Mouse (Mus musculus) spleen, adult 2 months (tissue): ENCODE measurements at regions not wholly inside any gene's neighbourhood (a gene's known extent, or its start where the extent isn't known, plus 50 kb on each side); places are given as distances from the start of the nearest gene placed in this dataset.

Experiments
- DNase-seq, 2 experiments: peaks; one replicate each; pipeline versions ENCODE4 v3.0.0 to v3.0.0-alpha.2; 2012 to 2021; ENCODE audit warnings: low spot score in 2 of 2, low read depth in 1 of 2
- H3K27ac ChIP-seq: fragments of 200-500 bp; 2 replicates; pipeline ENCODE4 v1.5.1; 2012; ENCODE audit warnings: low read length, inconsistent platforms; ENCODE audit not compliant: insufficient read depth
- H3K27me3 ChIP-seq: fragments of 200-500 bp; 2 replicates; pipeline ENCODE4 v1.6.1; 2012; ENCODE audit warnings: mild to moderate bottlenecking, moderate library complexity, low read length, inconsistent platforms; ENCODE audit not compliant: control insufficient read depth, insufficient read depth
- H3K36me3 ChIP-seq: fragments of 200-500 bp; 2 replicates; pipeline ENCODE4 v1.6.1; 2012; ENCODE audit warnings: mild to moderate bottlenecking, low read length, inconsistent platforms; ENCODE audit not compliant: control insufficient read depth, insufficient read depth
- H3K4me1 ChIP-seq: fragments of 200-500 bp; 2 replicates; pipeline ENCODE4 v1.6.1; 2011; ENCODE audit warnings: inconsistent platforms; ENCODE audit not compliant: control insufficient read depth, insufficient read depth, insufficient read length
- H3K4me3 ChIP-seq: fragments of 200-500 bp; 2 replicates; pipeline ENCODE4 v1.5.1; 2011; ENCODE audit warnings: mild to moderate bottlenecking, inconsistent platforms; ENCODE audit not compliant: insufficient read depth, insufficient read length; ENCODE audit errors: extremely low read depth
- CTCF ChIP-seq: fragments of 200-500 bp; IDR thresholded peaks from 2 replicates; pipeline ENCODE4 v1.5.1; 2011; ENCODE audit warnings: mild to moderate bottlenecking, inconsistent platforms; ENCODE audit not compliant: insufficient read depth, insufficient read length, insufficient replicate concordance; ENCODE audit errors: extremely low read depth
- POLR2A ChIP-seq: fragments of 200-500 bp; IDR thresholded peaks from 2 replicates; pipeline ENCODE4 v1.6.1; 2011; ENCODE audit warnings: low read depth, low read length, inconsistent platforms
- WGBS: fragments of 180-500 bp; shearing (Covaris S2); methylation state at CpG from one replicate; pipeline ENCODE4 v1.1.7; 2018; 5-methylcytosine and 5-hydroxymethylcytosine counted together

GRCm38 (mm10) chr1:56453756-56454155 is 183.5 kb downstream of the Hsfy2 start:
- Histone ChIP-seq H3K27me3 (no peaks in the 10 kb centered on the region), H3K36me3 (no peaks in the 10 kb centered on the region), H3K4me3 (no peak overlapping the region), H3K4me1 (no peaks in the 10 kb centered on the region), H3K27ac (no peak overlapping the region)
- no peak for DNase-seq
- 65% methylated on average over 3 of the region's 3 CpGs for WGBS
- TF ChIP-seq POLR2A (no peak), CTCF (no peak)

GRCm38 (mm10) chr1:56442835-56443234 is 194.4 kb downstream of the Hsfy2 start:
- no peak overlapping the region for H3K4me3 ChIP-seq
- TF ChIP-seq CTCF = no peak
- no peak for TF ChIP-seq POLR2A
- no peaks in the 10 kb centered on the region for H3K27me3 ChIP-seq
- H3K27ac ChIP-seq = no peak overlapping the region
- no peak for DNase-seq
- 66% methylated on average over 1 of the region's 1 CpGs for WGBS
- H3K36me3 ChIP-seq = no peaks in the 10 kb centered on the region
- H3K4me1 ChIP-seq = no peaks in the 10 kb centered on the region

- no peaks in the 10 kb centered on the region for H3K4me1 ChIP-seq
- TF ChIP-seq CTCF = no peak
- TF ChIP-seq POLR2A = no peak
- DNase-seq = no peak
- no peak overlapping the region for H3K27ac ChIP-seq
- WGBS = 35% methylated on average over 1 of the region's 1 CpGs
- H3K4me3 ChIP-seq = no peak overlapping the region
- no peaks in the 10 kb centered on the region for H3K27me3 ChIP-seq
- no peaks in the 10 kb centered on the region for H3K36me3 ChIP-seq
These were observed 230.4 kb downstream of the Hsfy2 start for GRCm38 (mm10) chr1:56406786-56407185.

GRCm38 (mm10) chr1:56403351-56403750 is 233.9 kb downstream of the Hsfy2 start:
- H3K4me3 ChIP-seq = no peak overlapping the region; the same call in 1 of the 2 replicates
- no peaks in the 10 kb centered on the region for H3K36me3 ChIP-seq
- no peak overlapping the region for H3K27ac ChIP-seq
- TF ChIP-seq POLR2A = no peak
- TF ChIP-seq CTCF = no peak
- H3K27me3 ChIP-seq = no peaks in the 10 kb centered on the region
- WGBS = 84% methylated on average over 2 of the region's 2 CpGs
- H3K4me1 ChIP-seq = no peaks in the 10 kb centered on the region
- no peak for DNase-seq

- DNase-seq = no peak
- WGBS = 86% methylated on average over 6 of the region's 6 CpGs
- TF ChIP-seq POLR2A (no peak), CTCF (no peak)
- H3K27ac ChIP-seq = no peak overlapping the region
- no peaks in the 10 kb centered on the region for H3K36me3 ChIP-seq
- H3K4me1 ChIP-seq = no peaks in the 10 kb centered on the region
- no peak overlapping the region for H3K4me3 ChIP-seq
- no peaks in the 10 kb centered on the region; the same call in 1 of the 2 replicates for H3K27me3 ChIP-seq
These were observed 241.4 kb downstream of the Hsfy2 start for GRCm38 (mm10) chr1:56395832-56396231.

- Histone ChIP-seq H3K27me3 (no peaks in the 10 kb centered on the region; the same call in 1 of the 2 replicates), H3K4me1 (no peaks in the 10 kb centered on the region), H3K27ac (no peak overlapping the region), H3K36me3 (no peaks in the 10 kb centered on the region), H3K4me3 (no peak overlapping the region)
- TF ChIP-seq POLR2A (no peak), CTCF (no peak)
- DNase-seq = no peak
- WGBS = 80% methylated on average over 6 of the region's 6 CpGs
These were observed 250.1 kb downstream of the Hsfy2 start for GRCm38 (mm10) chr1:56387086-56387485.

- H3K27me3 ChIP-seq = no peaks in the 10 kb centered on the region
- TF ChIP-seq CTCF = no peak
- TF ChIP-seq POLR2A = no peak
- H3K36me3 ChIP-seq = no peaks in the 10 kb centered on the region
- DNase-seq = no peak
- H3K4me1 ChIP-seq = no peaks in the 10 kb centered on the region
- 86% methylated on average over 2 of the region's 2 CpGs for WGBS
- H3K4me3 ChIP-seq = no peak overlapping the region
- H3K27ac ChIP-seq = no peak overlapping the region
These were observed 270.9 kb downstream of the Hsfy2 start for GRCm38 (mm10) chr1:56366319-56366718.
